Mouse (Mus musculus): ENCODE measurements around the gene Myb.

DNA sequence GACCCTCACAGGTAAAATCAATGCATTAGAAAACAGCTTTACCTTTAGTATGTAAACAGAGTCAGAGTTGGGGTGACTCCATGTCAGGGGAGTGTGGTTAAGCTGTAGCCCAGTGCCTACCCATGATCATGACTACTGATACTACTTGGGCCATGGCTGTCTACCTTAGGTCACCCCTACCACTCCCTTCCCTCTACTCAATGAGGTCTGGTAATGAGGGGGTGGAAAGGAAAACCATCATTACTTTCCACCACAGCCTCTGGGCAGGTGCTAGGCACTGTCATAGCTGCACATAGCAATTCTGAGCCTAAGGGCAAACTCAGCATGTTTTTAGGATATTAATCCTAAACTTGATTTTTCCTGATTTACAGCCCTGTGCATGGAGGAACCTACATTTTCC lies 27.1 kb upstream of the Myb start:
- no peak for TF ChIP-seq CTCF (IDR thresholded peaks at IDR 0.05; ENCODE audit: low read depth)
- TF ChIP-seq EP300 (optimal IDR thresholded peaks at IDR 0.05): no peak
